Mouse (Mus musculus) C2C12 (cell line): ENCODE data around the gene Usp46.

Experiments used
- CTCF ChIP-seq: IDR thresholded peaks from one replicate; pipeline ENCODE4 v1.5.1; 2011; ENCODE audit not compliant: control insufficient read depth, insufficient read depth, insufficient read length
- MYOG ChIP-seq: IDR thresholded peaks from one replicate; pipeline ENCODE4 v1.6.1; 2011; ENCODE audit not compliant: control insufficient read depth, insufficient read length; ENCODE audit errors: extremely low read depth
- USF1 ChIP-seq: IDR thresholded peaks from one replicate; pipeline ENCODE4 v1.6.1; 2011; ENCODE audit warnings: low read depth, mild to moderate bottlenecking, control low read depth, moderate library complexity

GRCm38 (mm10) chr5:74066416-74067115 is 1.7 kb downstream of the Usp46 start:
- TF ChIP-seq CTCF: no peak
- TF ChIP-seq USF1: no peak
- TF ChIP-seq MYOG: no peak
